Mouse (Mus musculus) forebrain, embryonic 10.5 days (tissue): Measurements from ENCODE around the gene Ager. TPM values are rescaled to one million over a fixed set of nuclear protein-coding genes. Genes with fewer than 3 reads are reported as not detected.

Experiments
- DNase-seq: peaks from one replicate; pipeline ENCODE4 v3.0.0-alpha.2; 2017; ENCODE audit warnings: low spot score; ENCODE audit errors: extremely low spot score
- H3K27ac ChIP-seq: fragments of 300-500 bp; sonication (generic); 2 replicates; pipeline ENCODE4 v1.5.1; 2016; ENCODE audit warnings: mild to moderate bottlenecking
- H3K27me3 ChIP-seq: fragments of 300-500 bp; sonication (generic); 2 replicates; pipeline ENCODE4 v1.6.1; 2016; ENCODE audit warnings: mild to moderate bottlenecking; ENCODE audit not compliant: poor library complexity, severe bottlenecking
- H3K36me3 ChIP-seq: fragments of 300-500 bp; sonication (generic); replicated peaks from 2 replicates; pipeline ENCODE4 v1.6.1; 2016; ENCODE audit warnings: mild to moderate bottlenecking, moderate library complexity
- H3K4me1 ChIP-seq: fragments of 300-500 bp; sonication (generic); 2 replicates; pipeline ENCODE4 v1.6.1; 2016
- H3K4me3 ChIP-seq: fragments of 300-500 bp; sonication (generic); 2 replicates; pipeline ENCODE4 v1.5.1; 2016; ENCODE audit warnings: mild to moderate bottlenecking, moderate library complexity
- H3K9me3 ChIP-seq: fragments of 300-500 bp; sonication (generic); 2 replicates; pipeline ENCODE4 v1.6.1; 2016; ENCODE audit warnings: mild to moderate bottlenecking, moderate library complexity
- WGBS: fragments of 180-500 bp; shearing (Covaris S2); methylation state at CpG from one replicate; pipeline ENCODE4 v1.1.7; 2016; 5-methylcytosine and 5-hydroxymethylcytosine counted together
- polyA plus RNA-seq: library from polyadenylated mRNA; unstranded; fragments of >200 nt; fragmentation: Nextera tagmentation; extraction: Ambion mirVana; gene quantifications from 2 replicates; pipeline ENCODE4 v1.2.1, GENCODE M21; 2016

Ager gene
- polyA plus RNA-seq, 1 experiment from 2014 or later: 2.3 TPM

- Histone ChIP-seq H3K27me3 (peaks cover 10% of the 10 kb centered on the region; the same call in 1 of the 2 replicates), H3K36me3 (no peaks in the 10 kb centered on the region), H3K4me3 (peak overlapping the region; percentile 5; the same call in 1 of the 2 replicates), H3K27ac (peak overlapping the region; percentile 68), H3K4me1 (peaks cover 27% of the 10 kb centered on the region), H3K9me3 (0 out of 2 replicates have a peak, but pooled peaks cover 3% of the 10 kb centered on the region)
- DNase-seq: no peak
- 50% methylated on average over 3 of the region's 3 CpGs for WGBS
These were observed 32.9 kb upstream of the Ager start for GRCm38 (mm10) chr17:34564796-34565195.

- H3K36me3 ChIP-seq: no peaks in the 10 kb centered on the region
- DNase-seq: no peak
- H3K9me3 ChIP-seq: peaks cover 3% of the 10 kb centered on the region; the same call in 1 of the 2 replicates
- WGBS: 71% methylated on average over 9 of the region's 9 CpGs
- peaks cover 28% of the 10 kb centered on the region for H3K4me1 ChIP-seq
- H3K27me3 ChIP-seq: 0 out of 2 replicates have a peak, but pooled peaks cover 10% of the 10 kb centered on the region
- H3K4me3 ChIP-seq: no peak overlapping the region
- no peak overlapping the region for H3K27ac ChIP-seq
These were observed 30.4 kb upstream of the Ager start for GRCm38 (mm10) chr17:34567311-34567710.

GRCm38 (mm10) chr17:34568421-34568820, 29.2 kb upstream of the Ager start:
- H3K27me3 ChIP-seq: 0 out of 2 replicates have a peak, but pooled peaks cover 8% of the 10 kb centered on the region
- H3K27ac ChIP-seq: no peak overlapping the region
- DNase-seq: no peak
- WGBS: 83% methylated on average over 13 of the region's 13 CpGs
- no peaks in the 10 kb centered on the region for H3K36me3 ChIP-seq
- peaks cover 3% of the 10 kb centered on the region; the same call in 1 of the 2 replicates for H3K9me3 ChIP-seq
- H3K4me3 ChIP-seq: no peak overlapping the region
- H3K4me1 ChIP-seq: peaks cover 30% of the 10 kb centered on the region

DNA sequence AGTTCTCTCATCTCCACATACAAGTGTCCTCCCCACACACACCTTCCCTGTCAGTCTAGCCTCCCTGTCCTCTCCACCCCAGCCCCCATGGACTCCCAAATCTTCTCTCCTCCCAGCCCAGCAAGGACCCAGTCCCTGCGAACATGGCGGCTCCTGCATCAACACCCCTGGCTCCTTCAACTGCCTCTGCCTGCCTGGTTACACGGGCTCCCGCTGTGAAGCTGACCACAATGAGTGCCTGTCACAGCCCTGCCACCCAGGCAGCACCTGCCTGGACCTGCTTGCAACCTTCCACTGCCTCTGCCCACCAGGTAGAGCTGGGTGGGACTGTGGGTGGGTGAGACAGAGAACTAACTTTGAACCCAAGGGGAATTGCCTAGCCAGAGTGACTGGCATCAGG, 27.7 kb upstream of the Ager start:
- H3K9me3 ChIP-seq: peaks cover 3% of the 10 kb centered on the region; the same call in 1 of the 2 replicates
- WGBS: 72% methylated on average over 4 of the region's 4 CpGs
- H3K36me3 ChIP-seq: no peaks in the 10 kb centered on the region
- 0 out of 2 replicates have a peak, but pooled peaks cover 6% of the 10 kb centered on the region for H3K27me3 ChIP-seq
- H3K4me3 ChIP-seq: no peak overlapping the region
- H3K27ac ChIP-seq: no peak overlapping the region
- peaks cover 19% of the 10 kb centered on the region for H3K4me1 ChIP-seq
- DNase-seq: no peak

DNA sequence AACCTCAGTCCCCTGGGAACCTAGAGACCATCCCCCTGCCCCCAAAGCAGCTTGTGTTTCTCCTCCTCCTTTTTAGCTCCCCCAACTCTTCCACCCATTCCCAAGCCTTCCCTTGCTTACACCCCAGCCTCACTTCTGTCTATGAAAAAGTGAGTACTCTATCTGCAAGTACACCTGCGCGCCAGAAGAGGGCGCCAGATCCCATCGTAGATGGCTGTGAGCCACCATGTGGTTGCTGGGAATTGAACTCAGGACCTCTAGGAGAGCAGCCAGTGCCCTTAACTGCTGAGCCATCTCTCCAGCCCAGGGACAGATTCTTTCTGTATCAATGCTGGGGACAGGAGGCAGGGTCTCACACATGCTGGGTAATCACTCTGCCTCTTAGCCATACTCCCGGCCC, 25.8 kb upstream of the Ager start:
- Histone ChIP-seq H3K36me3 (no peaks in the 10 kb centered on the region), H3K4me1 (peaks cover 13% of the 10 kb centered on the region), H3K9me3 (no peaks in the 10 kb centered on the region; the same call in 1 of the 2 replicates), H3K27ac (no peak overlapping the region), H3K27me3 (0 out of 2 replicates have a peak, but pooled peaks cover 3% of the 10 kb centered on the region), H3K4me3 (no peak overlapping the region)
- no peak for DNase-seq
- WGBS: 12% methylated on average over 5 of the region's 5 CpGs

DNA sequence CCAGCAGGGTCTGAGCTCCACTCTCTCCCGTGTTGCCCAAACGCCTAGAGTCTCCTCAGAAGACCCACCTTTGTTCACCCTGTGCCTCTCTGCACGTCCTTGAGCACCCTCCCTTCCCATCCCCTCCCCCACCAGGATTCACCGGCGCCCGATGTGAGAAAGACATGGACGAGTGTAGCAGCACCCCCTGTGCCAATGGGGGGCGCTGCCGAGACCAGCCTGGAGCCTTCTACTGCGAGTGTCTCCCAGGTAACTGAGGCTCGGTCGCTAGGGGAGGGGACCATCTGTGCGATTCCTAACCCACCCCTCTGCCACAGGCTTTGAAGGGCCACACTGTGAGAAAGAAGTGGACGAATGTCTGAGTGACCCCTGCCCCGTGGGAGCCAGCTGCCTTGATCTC, 25.3 kb upstream of the Ager start:
- Histone ChIP-seq H3K36me3 (no peaks in the 10 kb centered on the region), H3K4me3 (no peak overlapping the region), H3K9me3 (no peaks in the 10 kb centered on the region; the same call in 1 of the 2 replicates), H3K27ac (peak overlapping the region; percentile 61), H3K4me1 (peaks cover 13% of the 10 kb centered on the region), H3K27me3 (no peaks in the 10 kb centered on the region)
- DNase-seq: no peak
- 9% methylated on average over 15 of the region's 15 CpGs for WGBS

GRCm38 (mm10) chr17:34576577-34576976, 21.1 kb upstream of the Ager start:
- DNase-seq: no peak

GRCm38 (mm10) chr17:34578070-34578469, 19.6 kb upstream of the Ager start:
- Histone ChIP-seq H3K4me1 (no peaks in the 10 kb centered on the region), H3K9me3 (no peaks in the 10 kb centered on the region), H3K27ac (no peak overlapping the region), H3K4me3 (no peak overlapping the region), H3K36me3 (no peaks in the 10 kb centered on the region), H3K27me3 (no peaks in the 10 kb centered on the region)
- no peak for DNase-seq
- 89% methylated on average over 3 of the region's 3 CpGs for WGBS

More at GRCm38 (mm10) chr17:34576577-34576976, 21.1 kb upstream of the Ager start:
- Histone ChIP-seq H3K36me3 (no peaks in the 10 kb centered on the region), H3K9me3 (no peaks in the 10 kb centered on the region; the same call in 1 of the 2 replicates), H3K4me1 (peaks cover 11% of the 10 kb centered on the region), H3K27ac (no peak overlapping the region), H3K27me3 (no peaks in the 10 kb centered on the region), H3K4me3 (no peak overlapping the region)
- 72% methylated on average over 5 of the region's 5 CpGs for WGBS

GRCm38 (mm10) chr17:34582528-34582927, 15.1 kb upstream of the Ager start:
- 89% methylated on average over 12 of the region's 12 CpGs for WGBS
- no peak for DNase-seq
- Histone ChIP-seq H3K4me1 (peaks cover 33% of the 10 kb centered on the region), H3K27ac (peak overlapping the region; percentile 44; the same call in 1 of the 2 replicates), H3K36me3 (no peaks in the 10 kb centered on the region), H3K4me3 (no peak overlapping the region), H3K27me3 (no peaks in the 10 kb centered on the region), H3K9me3 (no peaks in the 10 kb centered on the region)

- H3K9me3 ChIP-seq: no peaks in the 10 kb centered on the region
- H3K4me3 ChIP-seq: no peak overlapping the region
- H3K4me1 ChIP-seq: peaks cover 41% of the 10 kb centered on the region
- no peak for DNase-seq
- H3K27me3 ChIP-seq: no peaks in the 10 kb centered on the region
- H3K36me3 ChIP-seq: no peaks in the 10 kb centered on the region
- 71% methylated on average over 7 of the region's 7 CpGs for WGBS
- H3K27ac ChIP-seq: peak overlapping the region; percentile 36
These were observed 14.3 kb upstream of the Ager start for GRCm38 (mm10) chr17:34583397-34583796.

GRCm38 (mm10) chr17:34583819-34584218, 13.8 kb upstream of the Ager start:
- Histone ChIP-seq H3K27ac (peak overlapping the region; percentile 36; the same call in 1 of the 2 replicates), H3K4me3 (no peak overlapping the region)
- WGBS: 85% methylated on average over 8 of the region's 8 CpGs

GRCm38 (mm10) chr17:34585121-34585520, 12.5 kb upstream of the Ager start:
- no peaks in the 10 kb centered on the region for H3K36me3 ChIP-seq
- peaks cover 59% of the 10 kb centered on the region for H3K4me1 ChIP-seq
- H3K9me3 ChIP-seq: no peaks in the 10 kb centered on the region
- H3K4me3 ChIP-seq: peak overlapping the region; percentile 78; the same call in 1 of the 2 replicates
- H3K27me3 ChIP-seq: no peaks in the 10 kb centered on the region
- 90% methylated on average over 8 of the region's 8 CpGs for WGBS
- no peak for DNase-seq
- H3K27ac ChIP-seq: peak overlapping the region; percentile 98

More at GRCm38 (mm10) chr17:34583819-34584218, 13.8 kb upstream of the Ager start:
- Histone ChIP-seq H3K27me3 (no peaks in the 10 kb centered on the region), H3K36me3 (no peaks in the 10 kb centered on the region), H3K4me1 (peaks cover 46% of the 10 kb centered on the region), H3K9me3 (no peaks in the 10 kb centered on the region)
- DNase-seq: no peak

DNA sequence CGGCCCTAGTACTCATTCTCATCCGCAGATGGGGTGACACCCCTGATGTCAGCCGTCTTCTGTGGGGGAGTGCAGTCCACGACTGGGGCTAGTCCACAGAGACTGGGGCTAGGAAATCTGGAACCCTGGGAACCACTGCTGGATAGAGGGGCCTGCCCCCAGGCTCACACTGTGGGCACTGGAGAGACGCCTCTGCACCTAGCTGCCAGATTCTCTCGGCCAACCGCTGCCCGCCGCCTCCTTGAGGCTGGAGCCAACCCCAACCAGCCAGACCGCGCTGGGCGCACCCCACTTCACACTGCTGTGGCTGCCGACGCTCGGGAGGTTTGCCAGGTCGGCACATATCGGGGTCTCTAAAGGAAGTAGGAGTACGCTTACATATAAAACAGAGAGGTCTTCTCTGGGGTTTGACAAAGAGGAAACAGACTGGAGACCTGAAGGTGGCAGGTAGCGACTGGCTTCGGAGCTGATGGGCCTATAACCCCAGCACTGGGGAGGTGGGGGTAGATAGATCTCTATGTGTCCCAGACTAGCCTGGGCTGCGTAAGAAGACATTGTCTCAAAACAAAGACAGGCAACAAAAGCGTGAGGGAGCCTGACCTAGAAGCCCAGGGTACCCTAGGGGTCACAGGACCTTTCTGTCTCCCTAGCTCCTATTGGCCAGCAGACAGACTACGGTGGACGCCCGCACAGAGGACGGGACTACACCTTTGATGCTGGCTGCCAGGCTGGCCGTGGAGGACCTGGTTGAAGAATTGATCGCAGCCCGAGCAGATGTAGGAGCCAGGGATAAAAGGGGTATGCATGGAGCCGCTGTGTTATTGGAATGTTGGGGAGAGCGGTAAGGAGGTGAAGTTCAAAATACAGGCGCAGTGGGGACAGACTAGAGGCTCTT, 11.5 kb upstream of the Ager start:
- Histone ChIP-seq H3K9me3 (no peaks in the 10 kb centered on the region), H3K4me1 (peaks cover 69% of the 10 kb centered on the region), H3K27ac (peak overlapping the region; percentile 98), H3K4me3 (peak overlapping the region; percentile 78), H3K27me3 (no peaks in the 10 kb centered on the region), H3K36me3 (no peaks in the 10 kb centered on the region)
- no peak for DNase-seq
- WGBS: 20% methylated on average over 32 of the region's 32 CpGs
